Comparison of ENCODE assay signal across 17 mouse cellular contexts in the genomic region with DNA sequence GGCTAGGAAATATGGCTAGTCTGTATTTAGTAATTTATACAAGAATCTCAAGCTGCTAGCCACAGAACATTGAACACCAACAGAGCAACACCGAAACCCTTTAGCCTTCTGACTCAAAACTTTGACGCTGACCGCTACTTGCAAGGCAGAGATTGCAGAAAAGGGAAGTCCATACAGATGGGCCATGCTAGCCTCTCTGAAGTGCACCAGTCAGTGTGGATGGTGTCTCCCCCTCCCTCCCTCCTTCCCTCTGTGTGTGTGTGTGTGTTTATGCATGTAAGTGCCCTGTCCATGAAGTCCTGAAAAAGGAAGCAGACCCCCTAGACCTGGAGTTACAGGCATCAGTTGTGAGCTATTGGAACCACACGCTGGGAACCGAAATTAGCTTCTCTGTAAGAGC. TPM values are rescaled to one million over a fixed set of nuclear protein-coding genes. Genes with fewer than 3 reads are reported as not detected.
DNase-seq lines count a peak whose midpoint lies in the region; ATAC-seq lines count a peak whose summit lies in the region.
"Had no signal": no experiment of that assay in that cellular context is flagged by ENCODE, and none has a peak within 500 bp of the region (broad histone marks: within the 10 kb centered on the region; RNA-seq: fewer than 3 reads in every experiment).

No protein-coding gene starts in this region.

- DNase-seq in heart, adult 11 months: peak; percentile 89
- DNase-seq in heart, adult 8-10 months (ENCODE audit: low spot score): no peak
- DNase-seq in spleen, postnatal 36 days (ENCODE audit: low spot score in 2 of 2): peak; percentile 45 to 46
- DNase-seq in spleen, postnatal 4 days (ENCODE audit: low spot score in 2 of 2): no peak
- no peak for DNase-seq in cerebellum, adult 9-10 months
- DNase-seq in urinary bladder, adult 2 months (ENCODE audit: low spot score): no peak
- DNase-seq in kidney, postnatal 36 days: no peak
- DNase-seq: adrenal gland, postnatal 25 days; cerebellum, postnatal 14 days; gastrocnemius, postnatal 10 days; liver, embryonic 13.5 days; thymus, adult 2 months had no signal

- peak; percentile 72 for ATAC-seq in megakaryocyte progenitor cell, adult 5-6 weeks (replicated peaks; ENCODE audit: poor library complexity)
- ATAC-seq: activated CD4-positive, CD25-positive, alpha-beta regulatory T cell, adult 4 months; intestine, embryonic 16.5 days; midbrain, embryonic 15.5 days; Patski had no signal

RNA-seq across cellular contexts. Expression of gene Baz2b, which starts 33.6 kb away (rescaled TPM):
- 10 to 100 TPM; 33.0 to 49.7 (median 44.0) TPM for total RNA-seq in heart, adult 8-10 months (2022)
- 59.4 and 70.1 TPM in 2 replicates for total RNA-seq in megakaryocyte progenitor cell, adult 5-6 weeks (2015)
- 95.7 and 107 TPM in 2 replicates for total RNA-seq in megakaryocyte progenitor cell, adult 5-6 weeks (2017)
- 28.8 and 33.9 TPM in 2 replicates for polyA plus RNA-seq in urinary bladder, adult 2 months (2012; rRNA removed)

RNA-seq across cellular contexts. Expression of gene March7, which starts 33.6 kb away (rescaled TPM):
- total RNA-seq in heart, adult 8-10 months (2022): 10 to 100 TPM; 20.8 to 33.6 (median 28.3) TPM
- 63.5 and 73.5 TPM in 2 replicates for total RNA-seq in megakaryocyte progenitor cell, adult 5-6 weeks (2015)
- total RNA-seq in megakaryocyte progenitor cell, adult 5-6 weeks (2017): 55.4 and 65.6 TPM in 2 replicates
- 51.1 and 57.3 TPM in 2 replicates for polyA plus RNA-seq in urinary bladder, adult 2 months (2012; rRNA removed)

Comparison
In these comparisons a context has a peak if more than half of its experiments do, and no peak if none do; other contexts are left out.
1. DNase-seq: peak in heart, adult 11 months (single experiment) and spleen, postnatal 36 days (2 of 2); none in heart, adult 8-10 months (single experiment), spleen, postnatal 4 days (0 of 2), cerebellum, adult 9-10 months (single experiment), urinary bladder, adult 2 months (single experiment) and kidney, postnatal 36 days (0 of 2).